Mouse (Mus musculus): ENCODE results near the gene Tbc1d25. TPM values are rescaled to one million over a fixed set of nuclear protein-coding genes. Genes with fewer than 3 reads are reported as not detected.

Gene Tbc1d25
- total RNA-seq, 2 experiments from 2014 or later = 4.1 to 10.8 TPM

DNA sequence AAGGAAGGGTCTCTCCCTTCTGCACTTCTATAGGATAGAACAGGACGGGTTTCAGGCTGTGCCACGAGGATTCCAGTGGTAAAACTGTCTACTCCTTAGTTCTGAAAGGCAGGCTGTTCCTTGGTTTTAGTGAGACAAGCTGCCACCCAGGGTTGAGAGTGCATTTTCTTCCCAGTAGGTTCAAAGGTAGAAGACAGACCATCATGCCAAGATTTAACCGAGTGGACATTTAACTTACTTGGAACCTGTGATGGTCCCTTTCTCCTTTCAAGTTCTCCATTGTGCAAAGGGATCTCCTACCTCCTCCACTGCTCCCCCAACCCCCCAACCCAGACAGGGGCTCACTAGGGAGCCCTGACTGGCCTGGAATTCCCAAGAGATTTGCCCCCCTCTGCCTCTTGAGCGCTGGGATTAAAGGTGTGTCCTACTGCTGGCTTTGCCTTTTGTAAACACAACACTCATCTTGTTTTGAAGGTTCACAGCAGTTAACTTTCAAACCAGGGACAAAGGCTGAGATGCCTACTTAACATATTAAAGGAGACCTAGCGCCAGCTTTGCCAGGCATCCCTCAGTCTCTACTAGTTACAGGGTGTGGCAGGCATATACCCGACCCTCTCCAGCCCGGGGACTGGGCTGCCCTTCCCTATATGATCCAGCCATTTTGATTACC, 7.0 kb upstream of the Tbc1d25 start:
- ATAC-seq (replicated peaks; ENCODE audit: poor library complexity, severe bottlenecking) = no peak

DNA sequence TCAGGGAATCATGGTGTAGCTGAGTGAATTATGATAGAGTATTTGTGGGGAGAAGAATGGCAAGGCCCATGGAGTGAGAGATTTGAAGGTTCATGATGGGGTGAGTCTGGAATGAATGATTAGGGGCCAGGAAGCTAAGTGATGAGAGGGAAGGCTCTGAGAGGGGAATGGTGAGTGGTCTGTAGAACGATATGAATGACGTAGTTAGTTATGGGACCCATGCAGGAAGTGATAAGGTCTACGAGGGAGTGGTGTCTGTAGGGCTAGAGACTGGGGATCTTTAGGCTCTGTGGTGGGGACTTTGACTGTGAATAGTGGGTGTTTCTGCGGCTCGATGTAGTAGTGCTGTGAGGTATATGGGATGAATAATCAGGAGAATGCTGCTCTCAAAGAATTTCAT, 3.7 kb upstream of the Tbc1d25 start:
- ATAC-seq (replicated peaks; ENCODE audit: poor library complexity, severe bottlenecking) = no peak

DNA sequence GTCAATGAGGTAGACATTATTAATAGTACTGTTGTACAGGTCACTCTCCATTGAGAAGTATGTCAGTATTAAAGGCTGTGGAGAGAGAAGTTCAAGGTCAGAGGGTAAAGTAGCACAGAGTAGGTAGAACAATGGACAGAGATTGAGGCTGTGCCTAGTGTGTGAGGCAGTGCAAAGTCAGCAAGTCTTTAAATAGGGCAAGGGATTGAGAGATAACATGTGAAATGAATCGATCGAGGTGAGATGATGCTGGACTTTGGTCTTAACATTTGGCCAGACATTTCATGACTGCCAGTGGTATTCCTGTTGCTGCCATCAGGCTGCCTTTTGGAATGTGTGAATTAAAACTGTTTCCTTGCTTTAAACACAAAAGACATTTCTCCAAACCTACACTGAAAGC, 2.9 kb upstream of the Tbc1d25 start:
- no peak for ATAC-seq (replicated peaks; ENCODE audit: poor library complexity, severe bottlenecking)

DNA sequence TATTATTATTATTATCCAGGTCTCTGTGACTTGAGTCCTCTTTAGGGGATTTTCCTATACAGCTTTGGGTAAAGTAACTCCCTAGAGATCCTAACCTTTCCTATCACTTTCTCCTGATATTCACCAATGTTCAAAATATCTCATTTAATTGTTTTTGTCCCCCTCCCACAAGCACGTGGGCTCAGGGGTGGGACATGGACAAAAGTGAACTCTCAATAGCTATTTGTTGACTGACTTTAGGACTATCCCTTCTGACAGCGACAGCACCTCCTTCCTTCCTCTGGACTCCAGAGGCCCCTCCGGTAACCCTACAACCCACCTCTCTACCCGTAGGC, 845 bp downstream of the Tbc1d25 start:
- ATAC-seq (replicated peaks; ENCODE audit: poor library complexity, severe bottlenecking) = no peak

DNA sequence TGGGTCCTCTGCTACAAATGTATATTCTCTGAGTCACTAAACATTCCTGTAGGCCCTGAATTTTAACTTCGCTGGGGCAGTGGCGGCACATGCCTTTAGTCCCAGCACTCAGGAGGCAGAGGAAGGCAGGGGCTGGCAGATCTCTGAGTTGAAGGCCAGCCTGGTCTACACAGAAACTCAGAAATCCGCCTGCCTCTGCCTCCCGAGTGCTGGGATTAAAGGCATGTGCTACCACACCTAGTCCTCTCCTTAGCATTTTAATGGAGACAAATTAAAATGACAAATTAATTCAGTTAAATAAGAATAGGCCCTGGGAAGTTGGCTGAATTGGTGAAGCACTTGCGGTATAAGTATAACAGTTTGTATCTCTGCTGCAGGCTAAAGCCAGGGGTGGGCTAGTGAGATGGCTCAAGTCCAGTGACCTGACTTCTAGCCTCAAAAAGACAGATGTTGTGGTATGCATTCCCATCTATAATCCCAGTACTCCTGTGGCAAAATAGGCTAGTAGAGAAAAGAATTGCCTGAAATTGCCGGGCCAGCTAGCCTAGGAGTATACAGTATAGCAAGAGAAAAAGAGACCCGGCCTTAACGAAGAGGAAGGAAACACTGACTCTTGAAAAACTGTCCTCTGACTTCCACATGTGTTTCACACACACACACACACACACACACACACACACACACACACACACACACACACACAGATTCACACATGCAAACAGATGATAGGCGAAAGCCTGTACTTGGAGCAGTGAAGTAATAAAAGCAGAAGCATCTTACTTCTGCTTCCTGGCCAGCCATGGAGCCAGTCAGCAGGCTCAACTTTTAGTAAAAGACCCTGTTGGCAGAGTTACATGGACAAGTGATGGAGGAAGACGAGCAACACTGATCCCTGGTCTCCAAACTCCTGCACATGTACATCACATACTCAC, 8.0 kb downstream of the Tbc1d25 start:
- ATAC-seq (replicated peaks; ENCODE audit: poor library complexity, severe bottlenecking) = peak; percentile 97

DNA sequence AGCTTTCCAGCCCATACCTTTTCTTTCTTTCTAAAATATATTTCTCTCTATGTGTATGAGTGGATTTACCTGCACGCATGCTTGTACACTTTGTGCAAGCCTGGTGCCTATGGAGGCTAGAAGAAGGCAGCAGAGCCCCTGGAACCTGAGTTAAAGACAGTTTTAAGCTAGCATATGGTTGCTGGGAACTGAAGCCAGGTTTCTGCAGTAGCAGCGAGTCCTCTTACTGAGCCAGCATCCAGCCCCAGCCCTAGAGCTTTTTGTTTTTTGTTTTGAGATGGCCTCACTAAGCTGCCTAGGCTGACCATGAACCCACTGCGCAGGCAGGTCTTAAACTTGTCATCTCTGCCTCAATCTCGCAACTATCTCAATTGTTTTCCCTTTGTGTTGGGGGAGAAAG, 11.5 kb downstream of the Tbc1d25 start:
- ATAC-seq (replicated peaks; ENCODE audit: poor library complexity, severe bottlenecking) = no peak

DNA sequence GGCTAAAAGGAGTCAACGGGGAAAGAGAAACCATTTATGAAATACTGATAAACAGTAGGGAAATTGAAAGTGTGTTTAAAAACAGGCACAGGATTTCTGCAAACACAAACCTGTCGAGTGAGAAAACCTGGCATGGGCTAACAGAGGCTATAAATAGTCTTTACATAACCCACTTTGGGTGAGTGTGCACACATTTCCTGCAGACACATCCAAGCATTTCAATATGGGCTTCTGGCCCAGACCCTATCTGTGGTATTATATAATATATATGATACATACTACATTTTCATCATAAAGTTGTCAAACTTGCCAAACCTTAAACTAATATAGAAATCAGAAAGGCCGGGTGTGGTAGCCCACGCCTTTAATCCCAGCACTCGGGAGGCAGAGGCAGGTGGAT, 12.9 kb downstream of the Tbc1d25 start:
- no peak for ATAC-seq (replicated peaks; ENCODE audit: poor library complexity, severe bottlenecking)

DNA sequence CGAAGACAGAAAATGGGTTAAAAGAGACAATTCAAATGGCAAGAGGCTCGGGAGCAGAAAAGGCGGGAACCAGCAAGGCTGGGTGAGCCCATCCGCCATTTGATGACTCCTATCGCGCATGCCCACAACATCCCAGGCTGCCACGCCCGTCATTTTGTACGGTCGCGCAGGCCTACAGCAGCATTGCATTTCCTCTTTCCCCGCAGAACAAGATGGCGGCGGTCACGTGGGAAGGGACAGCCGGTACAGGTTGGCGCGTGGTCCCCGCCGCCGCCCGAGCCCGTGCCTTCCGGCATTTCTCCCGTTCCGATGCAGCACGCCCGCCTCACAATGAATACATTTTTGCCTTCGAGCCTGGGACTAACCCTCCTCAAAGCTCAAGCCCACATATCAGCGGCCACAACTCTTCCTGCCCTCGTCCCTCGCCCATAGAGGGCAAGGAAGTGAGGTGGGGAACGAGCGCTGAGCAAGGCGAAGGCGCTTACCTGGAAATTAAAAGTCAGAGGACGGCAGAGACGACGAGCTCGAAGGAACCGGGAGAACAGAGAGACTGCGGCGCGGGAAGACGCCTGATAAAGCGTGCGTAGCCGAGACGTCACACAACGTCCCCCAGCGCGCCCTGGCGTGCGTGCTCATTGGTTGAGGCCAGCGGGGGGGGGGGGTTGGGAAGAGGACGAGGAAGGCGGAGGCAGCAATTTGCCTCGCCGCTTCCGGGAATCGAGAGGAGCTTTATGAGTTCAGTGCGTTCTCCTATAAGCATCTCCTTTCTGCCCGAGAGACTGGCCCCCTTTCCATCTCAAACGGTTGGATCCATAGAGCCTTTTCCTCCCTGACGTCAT, 30.6 kb downstream of the Tbc1d25 start, which contains the start of gene Rbm3:
Rbm3 (minus strand) TSS at position 728 of the 839 bp plus-strand sequence.
- ATAC-seq (replicated peaks; ENCODE audit: poor library complexity, severe bottlenecking) = peak; percentile 89

DNA sequence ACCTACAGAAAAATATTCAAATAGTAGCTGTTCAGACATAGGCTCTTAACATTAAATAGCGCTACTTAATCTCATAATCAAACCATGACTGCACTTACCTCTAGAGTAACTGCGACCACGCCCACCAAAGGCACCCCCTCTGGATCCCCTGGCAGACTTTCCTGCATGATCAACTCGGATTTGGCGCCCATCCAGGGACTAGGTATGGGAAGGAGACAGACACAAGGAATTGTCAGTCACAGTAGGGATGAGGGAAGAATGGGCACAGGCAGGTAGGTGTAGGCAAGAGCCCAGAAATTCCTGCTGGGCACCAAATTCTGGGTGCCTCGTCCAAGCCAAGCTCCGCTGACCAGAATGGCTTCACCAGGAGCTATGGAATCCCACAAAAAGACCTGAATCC, 32.2 kb downstream of the Tbc1d25 start:
- ATAC-seq (replicated peaks; ENCODE audit: poor library complexity, severe bottlenecking) = no peak

DNA sequence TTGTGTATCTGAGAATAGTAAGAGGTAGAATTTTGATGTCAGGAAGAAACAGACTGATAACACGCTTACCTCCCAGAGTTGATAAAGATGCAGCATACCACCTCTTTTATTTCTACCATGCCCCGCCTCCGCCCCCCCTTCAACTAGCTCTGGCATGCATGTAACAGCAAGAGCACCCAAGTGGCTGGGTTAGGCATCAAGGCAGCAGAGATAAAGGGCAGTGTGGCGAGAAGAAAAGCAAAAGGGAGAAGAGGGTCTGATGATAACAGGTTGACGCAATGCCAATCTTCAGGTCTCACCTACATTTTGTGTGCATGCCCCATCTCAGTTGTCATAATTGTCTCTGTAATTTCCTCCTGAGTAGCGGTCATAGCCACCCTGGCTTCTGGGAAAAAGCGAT, 33.0 kb downstream of the Tbc1d25 start:
- no peak for ATAC-seq (replicated peaks; ENCODE audit: poor library complexity, severe bottlenecking)

DNA sequence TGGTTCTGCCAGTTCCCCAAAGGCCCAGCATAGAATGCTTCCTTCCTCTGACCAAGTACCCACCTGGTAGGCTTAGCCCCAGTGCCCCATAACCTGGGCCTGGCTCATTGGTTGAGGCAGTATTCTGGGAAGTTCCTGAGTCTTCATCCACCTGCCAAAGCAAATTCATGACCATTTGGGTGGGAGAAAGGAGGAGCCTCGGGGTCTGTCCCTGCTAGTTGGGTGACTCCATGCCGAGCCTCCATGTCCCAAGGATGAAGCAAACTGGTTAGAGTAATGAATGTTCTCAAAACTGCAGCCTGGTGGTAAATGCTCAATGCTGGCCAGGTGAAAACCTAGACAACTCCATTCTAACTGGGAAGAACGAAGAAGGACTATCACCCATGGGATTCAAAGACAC, 34.9 kb downstream of the Tbc1d25 start:
- no peak for ATAC-seq (replicated peaks; ENCODE audit: poor library complexity, severe bottlenecking)

DNA sequence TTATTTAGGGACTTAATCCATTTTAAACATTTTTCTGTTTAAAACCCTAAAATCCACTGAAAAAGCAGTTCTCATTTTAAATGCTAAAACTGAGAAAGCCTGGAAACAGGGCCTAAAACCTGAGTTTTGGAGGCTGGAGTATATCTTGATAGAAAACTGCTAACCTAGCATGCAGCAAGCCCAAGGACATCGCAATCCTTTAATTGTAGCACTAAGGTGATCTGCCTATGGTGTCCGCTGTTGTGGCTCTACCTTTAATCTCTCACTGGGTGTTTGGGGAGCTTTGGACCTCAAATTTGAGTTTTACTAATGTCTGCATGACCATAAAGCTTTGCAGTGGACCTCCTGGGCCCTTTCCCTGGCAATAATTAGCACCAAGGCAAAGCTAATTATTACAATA, 35.5 kb downstream of the Tbc1d25 start:
- no peak for ATAC-seq (replicated peaks; ENCODE audit: poor library complexity, severe bottlenecking)

DNA sequence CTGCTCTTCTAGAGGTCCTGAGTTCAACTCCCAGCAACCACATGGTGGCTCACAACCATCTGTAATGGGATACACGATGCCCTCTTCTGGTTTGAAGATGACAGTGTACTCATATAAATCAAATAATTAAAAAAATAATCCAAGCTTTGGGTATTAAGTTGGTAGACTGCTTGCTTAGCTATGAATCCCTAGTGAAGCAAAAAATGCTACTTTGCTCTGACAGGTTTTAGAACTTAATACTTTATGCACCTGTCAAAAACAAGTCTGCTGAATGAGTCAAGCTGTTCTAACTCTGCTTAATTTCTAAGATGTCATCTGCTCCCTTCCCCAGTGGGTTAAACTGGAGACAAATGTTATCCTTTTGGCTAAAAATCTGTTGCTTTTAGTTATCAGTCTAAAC, 36.5 kb downstream of the Tbc1d25 start:
- no peak for ATAC-seq (replicated peaks; ENCODE audit: poor library complexity, severe bottlenecking)

DNA sequence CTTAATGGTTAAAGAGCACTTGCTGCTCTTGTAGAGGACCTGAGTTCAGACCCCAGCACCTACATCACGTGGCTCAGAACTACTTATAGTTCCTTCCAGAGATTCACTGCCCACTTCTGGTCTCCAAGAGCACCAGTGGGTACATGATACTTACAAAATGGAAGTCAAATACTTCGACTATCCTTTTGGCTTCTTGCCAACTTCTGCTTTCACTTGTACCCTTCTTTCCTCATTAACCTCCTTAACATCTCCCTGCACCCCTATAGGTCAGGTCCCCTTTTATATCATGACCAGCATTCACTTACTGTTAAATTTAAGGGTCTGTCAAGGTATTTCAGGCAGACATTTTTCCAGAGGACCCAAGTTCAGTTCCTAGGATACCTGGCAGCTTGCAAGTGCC, 40.1 kb downstream of the Tbc1d25 start:
- ATAC-seq (replicated peaks; ENCODE audit: poor library complexity, severe bottlenecking) = 0 out of 2 replicates have a peak, but pooled peaks have one; percentile 8

DNA sequence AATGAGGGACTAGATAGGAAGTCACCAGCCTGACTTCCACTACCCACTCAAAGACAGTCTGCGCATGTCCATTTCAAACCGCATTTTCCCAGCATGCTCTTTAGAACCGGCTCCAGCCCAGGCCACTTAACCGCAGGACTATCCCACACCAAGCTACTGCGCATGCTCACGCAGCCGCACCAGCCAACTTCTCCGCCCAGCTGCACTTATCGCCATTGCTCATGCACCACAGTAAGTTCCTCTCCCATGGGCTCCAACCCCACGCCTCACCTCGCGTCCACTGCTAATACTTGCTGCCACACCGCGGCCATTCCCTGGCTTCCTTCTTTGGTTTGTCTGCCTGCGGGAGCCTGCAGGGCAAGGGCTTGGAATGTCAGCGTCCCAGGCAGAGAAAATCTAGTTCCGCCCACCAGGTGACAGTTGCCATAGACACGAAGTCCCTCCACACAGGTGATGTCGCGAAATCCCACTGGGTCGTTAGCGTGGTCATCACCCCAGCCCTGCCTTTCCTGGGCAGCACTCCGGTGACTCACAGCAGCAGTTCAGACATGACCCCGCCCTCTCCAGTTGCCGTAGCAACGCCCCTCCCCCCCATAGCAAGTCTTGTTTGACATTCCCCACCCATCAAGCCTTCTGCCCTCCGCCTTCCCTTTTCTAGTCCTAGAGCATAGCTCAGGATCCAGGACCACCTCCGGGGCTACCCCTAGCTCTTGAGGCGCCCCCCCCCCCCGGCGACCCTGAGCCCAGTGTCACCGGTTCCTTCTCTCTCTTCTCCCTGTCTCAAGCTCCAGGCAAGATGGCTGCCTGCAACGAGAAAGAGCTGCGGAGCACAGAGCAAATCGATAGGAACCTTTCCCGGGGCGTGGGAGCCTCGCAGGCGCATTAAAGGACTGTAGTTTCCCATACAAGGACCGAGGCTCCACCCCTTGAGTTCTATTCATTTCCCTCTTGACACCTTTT, 43.7 kb downstream of the Tbc1d25 start, which contains the start of gene Wdr13:
Wdr13 (minus strand) TSS at position 876 of the 960 bp plus-strand sequence.
- peak; percentile 83 for ATAC-seq (replicated peaks; ENCODE audit: poor library complexity, severe bottlenecking)

DNA sequence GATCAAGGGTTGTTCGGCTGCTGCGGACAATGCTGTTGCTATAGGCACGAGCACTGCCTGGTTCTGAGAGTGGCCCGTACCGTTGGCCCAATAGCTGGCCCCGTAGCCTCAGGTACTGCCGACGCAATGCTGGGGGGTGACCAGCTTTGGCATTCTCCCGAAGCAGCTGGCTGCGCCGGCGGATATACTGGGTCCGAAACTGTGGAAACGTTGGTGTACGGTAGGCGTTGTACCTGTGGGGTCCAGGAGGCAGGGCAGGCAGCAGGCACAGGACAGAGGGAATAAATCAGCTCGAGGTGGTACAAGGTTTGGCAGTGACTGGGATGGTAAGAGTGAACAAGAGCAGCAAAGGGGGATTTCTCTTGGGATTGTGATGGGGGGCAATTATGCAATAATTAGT, 44.6 kb downstream of the Tbc1d25 start:
- no peak for ATAC-seq (replicated peaks; ENCODE audit: poor library complexity, severe bottlenecking)

DNA sequence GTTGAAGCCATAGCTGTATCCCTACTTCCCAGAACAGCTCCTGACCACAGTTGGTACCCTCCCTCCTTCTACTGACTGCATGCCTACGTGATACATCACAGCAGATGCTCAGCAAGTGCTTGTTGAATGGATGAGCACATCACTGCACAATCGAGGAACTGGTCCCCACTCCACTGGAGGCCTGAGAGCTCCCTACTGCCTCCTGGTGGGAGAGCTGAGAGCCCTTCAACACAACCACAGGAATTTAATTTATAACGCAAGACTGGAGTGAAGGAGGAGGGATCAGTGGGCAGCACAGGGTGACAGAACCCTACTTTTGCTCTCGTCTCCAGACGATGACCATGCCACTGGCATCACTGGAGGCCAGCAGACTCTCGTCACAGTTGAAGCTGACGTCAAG, 50.7 kb downstream of the Tbc1d25 start:
- ATAC-seq (replicated peaks; ENCODE audit: poor library complexity, severe bottlenecking) = peak; percentile 66

DNA sequence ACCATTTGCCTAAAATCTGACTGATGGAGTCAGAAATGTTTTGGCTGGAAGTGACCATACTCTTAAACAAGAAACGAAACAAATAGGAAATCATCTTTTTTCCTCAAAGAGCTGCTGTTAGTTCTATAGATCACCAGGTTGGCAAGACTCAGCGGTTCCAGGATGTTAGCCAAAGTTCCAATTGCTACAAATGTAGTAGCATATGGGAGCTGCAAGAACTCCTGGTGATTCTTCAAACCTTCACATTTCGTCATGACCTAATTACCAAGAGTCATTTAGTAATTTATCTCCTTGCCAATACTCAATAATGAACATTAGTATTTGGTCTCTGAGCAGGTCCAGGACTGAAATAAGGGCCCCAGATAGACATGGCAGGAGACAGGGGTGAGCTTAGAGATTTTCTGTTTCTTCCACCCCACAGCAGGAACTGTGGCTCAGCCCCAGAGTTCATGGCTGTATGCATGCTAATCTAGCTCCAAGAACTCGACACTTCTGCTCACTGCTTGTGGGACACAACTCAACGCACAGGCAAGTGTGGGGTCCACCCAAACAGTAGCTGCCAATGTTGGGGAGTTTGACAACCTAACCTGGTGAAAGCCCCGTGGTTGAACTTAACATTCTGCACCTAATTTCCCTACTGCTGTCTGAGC, 52.0 kb downstream of the Tbc1d25 start:
- no peak for ATAC-seq (replicated peaks; ENCODE audit: poor library complexity, severe bottlenecking)

DNA sequence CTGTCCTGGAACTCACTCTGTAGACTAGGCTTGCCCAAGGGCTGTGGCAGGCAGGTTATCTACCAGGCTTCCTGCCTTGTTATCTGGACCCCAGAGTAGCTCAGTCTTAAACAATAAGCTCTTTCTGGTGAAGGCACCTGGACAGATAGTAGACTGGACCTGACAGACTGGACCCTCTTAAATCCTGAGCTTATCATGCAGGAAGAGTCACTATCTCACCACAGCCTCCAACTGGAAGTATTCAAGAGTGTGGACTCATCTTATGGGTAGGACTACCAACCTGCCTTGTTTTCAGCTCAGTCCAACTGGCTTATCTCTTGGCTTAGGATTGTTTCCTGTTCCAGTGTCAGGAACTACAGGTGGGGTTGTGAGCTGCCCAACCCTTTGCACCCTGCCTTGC, 58.7 kb downstream of the Tbc1d25 start:
- ATAC-seq (replicated peaks; ENCODE audit: poor library complexity, severe bottlenecking) = no peak

All from granulocyte monocyte progenitor cell, adult 5-6 weeks (primary cell).